Mouse (Mus musculus): ENCODE measurements around the gene Hsd11b1.

DNA sequence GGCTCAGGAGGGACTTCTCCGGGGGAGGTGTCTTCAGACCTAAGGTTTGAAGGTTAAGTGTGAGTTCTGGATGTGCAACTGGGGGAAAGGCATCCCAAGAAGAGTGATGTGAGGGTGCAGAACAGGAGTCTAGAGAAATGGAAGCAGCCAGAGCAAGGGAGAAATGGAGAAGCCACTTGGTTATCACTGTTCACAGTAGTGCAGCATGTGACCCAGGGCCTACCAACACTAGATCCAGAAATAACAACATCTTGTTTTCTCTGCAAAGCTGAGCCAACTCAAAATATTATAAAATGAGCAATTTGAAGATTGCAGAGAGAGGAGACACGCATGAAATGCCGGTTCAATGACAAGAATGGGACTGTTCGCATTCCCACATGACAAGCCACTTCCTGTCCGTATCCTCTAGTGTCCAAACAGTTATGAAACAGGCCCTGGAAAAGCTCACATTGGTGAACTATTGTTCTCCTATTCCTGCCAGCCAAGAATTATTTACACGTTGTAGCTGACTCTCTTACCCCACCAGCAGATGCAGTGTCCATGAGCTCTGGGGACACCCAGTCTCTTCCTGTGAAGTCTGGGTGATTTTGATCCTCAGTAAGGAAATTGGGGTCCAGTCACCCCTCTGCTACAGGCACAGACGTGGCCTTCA, 1.9 kb downstream of the Hsd11b1 start:
- TF ChIP-seq EP300 (optimal IDR thresholded peaks at IDR 0.05) = no peak
- no peak for TF ChIP-seq CTCF (IDR thresholded peaks at IDR 0.05; ENCODE audit: low read depth)
